Mouse (Mus musculus) limb, embryonic 13.5 days (tissue): ENCODE data around the gene Selenon. TPM values are rescaled to one million over a fixed set of nuclear protein-coding genes. Genes with fewer than 3 reads are reported as not detected.

Experiments used
- ATAC-seq: fragments of 200-750 bp; cut with Nextera tagmentation; 2 replicates; pipeline ENCODE4 v1.8.0; 2017; ENCODE audit warnings: low read depth, moderate number of reproducible peaks, moderate TSS enrichment; ENCODE audit not compliant: low FRiP score
- H3K27ac ChIP-seq: fragments of 300-500 bp; sonication (generic); 2 replicates; pipeline ENCODE4 v1.5.1; 2015; ENCODE audit warnings: inconsistent platforms, mild to moderate bottlenecking, moderate library complexity
- H3K27me3 ChIP-seq: fragments of 300-500 bp; sonication (generic); 2 replicates; pipeline ENCODE4 v1.6.1; 2015; ENCODE audit warnings: mild to moderate bottlenecking, inconsistent platforms
- H3K36me3 ChIP-seq: fragments of 300-500 bp; sonication (generic); 2 replicates; pipeline ENCODE4 v1.6.1; 2015; ENCODE audit warnings: inconsistent platforms, mild to moderate bottlenecking, moderate library complexity
- H3K4me1 ChIP-seq: fragments of 300-500 bp; sonication (generic); 2 replicates; pipeline ENCODE4 v1.6.1; 2015; ENCODE audit warnings: inconsistent platforms
- H3K4me2 ChIP-seq: fragments of 300-500 bp; sonication (generic); replicated peaks from 2 replicates; pipeline ENCODE4 v1.6.1; 2015; ENCODE audit warnings: inconsistent platforms, mild to moderate bottlenecking, moderate library complexity
- H3K4me3 ChIP-seq: fragments of 300-500 bp; sonication (generic); 2 replicates; pipeline ENCODE4 v1.5.1; 2015; ENCODE audit warnings: moderate library complexity, mild to moderate bottlenecking, inconsistent platforms
- H3K9ac ChIP-seq: fragments of 300-500 bp; sonication (generic); 2 replicates; pipeline ENCODE4 v1.6.1; 2015; ENCODE audit warnings: mild to moderate bottlenecking, inconsistent platforms
- H3K9me3 ChIP-seq: fragments of 300-500 bp; sonication (generic); 2 replicates; pipeline ENCODE4 v1.6.1; 2016; ENCODE audit warnings: inconsistent platforms
- WGBS: fragments of 180-500 bp; shearing (Covaris S2); methylation state at CpG from one replicate; pipeline ENCODE4 v1.1.7; 2015; 5-methylcytosine and 5-hydroxymethylcytosine counted together
- polyA plus RNA-seq: library from polyadenylated mRNA; unstranded; fragments of >200 nt; fragmentation: Nextera tagmentation; extraction: Ambion mirVana; gene quantifications from 2 replicates; pipeline ENCODE4 v1.2.1, GENCODE M21; 2015

Gene Selenon
- polyA plus RNA-seq, 1 experiment from 2014 or later: 15.2 TPM

DNA sequence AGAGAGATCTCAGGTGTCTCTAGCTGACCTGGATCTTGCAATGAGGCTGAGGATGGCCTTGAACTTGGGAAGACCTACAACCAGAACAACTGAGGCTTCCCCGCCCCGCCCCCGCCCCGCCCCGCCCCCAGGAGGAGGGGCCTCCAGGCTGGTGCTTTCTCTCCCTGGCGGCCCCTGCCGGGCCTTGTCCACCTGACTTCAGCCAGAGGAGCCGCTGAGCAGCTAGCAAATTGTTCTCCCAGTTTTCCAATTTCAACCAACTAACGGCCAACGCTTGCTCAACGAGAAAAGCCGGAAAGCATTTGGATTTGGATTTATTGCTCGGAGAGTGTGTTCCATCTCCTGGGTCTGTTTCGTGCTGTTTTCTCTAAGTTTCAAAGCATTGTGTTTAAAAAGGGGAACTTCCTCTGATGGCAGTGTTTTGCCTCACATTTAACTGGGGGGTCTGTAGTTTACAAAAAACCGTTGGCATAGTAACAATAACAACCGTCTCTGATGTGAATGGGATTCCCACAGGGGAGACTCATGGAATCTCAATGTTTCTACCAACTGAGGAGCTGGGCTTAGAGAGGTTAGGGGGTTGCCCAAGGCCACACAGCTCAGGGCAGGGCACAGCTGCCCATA, 5.8 kb upstream of the Selenon start:
- no peaks in the 10 kb centered on the region for H3K9me3 ChIP-seq
- H3K9ac ChIP-seq: peak overlapping the region; percentile 48; the same call in 1 of the 2 replicates
- no peak for ATAC-seq
- no peaks in the 10 kb centered on the region for H3K36me3 ChIP-seq
- peak overlapping the region; percentile 27; the same call in 1 of the 2 replicates for H3K4me2 ChIP-seq
- H3K27ac ChIP-seq: peak overlapping the region; percentile 58; the same call in 1 of the 2 replicates
- 9% methylated on average over 16 of the region's 16 CpGs for WGBS
- no peak overlapping the region for H3K4me3 ChIP-seq
- peaks cover 17% of the 10 kb centered on the region for H3K4me1 ChIP-seq
- H3K27me3 ChIP-seq: no peaks in the 10 kb centered on the region

GRCm38 (mm10) chr4:134555956-134556580, 4.1 kb upstream of the Selenon start:
- H3K9me3 ChIP-seq: no peaks in the 10 kb centered on the region
- H3K9ac ChIP-seq: no peak overlapping the region
- H3K27me3 ChIP-seq: no peaks in the 10 kb centered on the region
- no peaks in the 10 kb centered on the region for H3K36me3 ChIP-seq
- H3K4me2 ChIP-seq: no peak overlapping the region
- no peak overlapping the region for H3K27ac ChIP-seq
- WGBS: 73% methylated on average over 8 of the region's 8 CpGs
- no peak overlapping the region for H3K4me3 ChIP-seq
- H3K4me1 ChIP-seq: peaks cover 26% of the 10 kb centered on the region
- no peak for ATAC-seq

DNA sequence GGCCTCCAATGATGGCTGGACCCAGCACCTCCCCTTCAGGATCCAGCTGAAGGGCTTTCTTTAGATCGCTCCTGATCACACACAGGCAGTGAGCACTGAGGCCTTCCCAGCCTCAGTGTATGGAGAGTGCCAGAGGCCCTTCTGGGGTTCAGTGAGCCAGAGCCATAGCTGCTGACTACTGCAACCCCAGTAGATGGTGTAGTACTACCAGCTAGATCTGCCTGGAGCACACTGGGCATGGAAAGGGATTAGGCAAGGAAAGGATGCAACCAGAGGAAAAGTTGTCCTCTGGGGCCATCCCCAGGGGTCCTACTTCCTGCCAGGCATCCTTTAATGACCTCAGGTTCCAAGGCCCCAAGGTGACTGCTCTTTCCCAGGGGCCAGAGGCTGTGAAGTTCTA, 1.7 kb upstream of the Selenon start:
- Histone ChIP-seq H3K27me3 (no peaks in the 10 kb centered on the region), H3K4me1 (peaks cover 31% of the 10 kb centered on the region), H3K4me3 (no peak overlapping the region), H3K27ac (no peak overlapping the region), H3K36me3 (peaks cover 23% of the 10 kb centered on the region), H3K4me2 (no peak overlapping the region), H3K9me3 (peaks cover 12% of the 10 kb centered on the region), H3K9ac (no peak overlapping the region)
- no peak for ATAC-seq
- 79% methylated on average over 1 of the region's 1 CpGs for WGBS

DNA sequence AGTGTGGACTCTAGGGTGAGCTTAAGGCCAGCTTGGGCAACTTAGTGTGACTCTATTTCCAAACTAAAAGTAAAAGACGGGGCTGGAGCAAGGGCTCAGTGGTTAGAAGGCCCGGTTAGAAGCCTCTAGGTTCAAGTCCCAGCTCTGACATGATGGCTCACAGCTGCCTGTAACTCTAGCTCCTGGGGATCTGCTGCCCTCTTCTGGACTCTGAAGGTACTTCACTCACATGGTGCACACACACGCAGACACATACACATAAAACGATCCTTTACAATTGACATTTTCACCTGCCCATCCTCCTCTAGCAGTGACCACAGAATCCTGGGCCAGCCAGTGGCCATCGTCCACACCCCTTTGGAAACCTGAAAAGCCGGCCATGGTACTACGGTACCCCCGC, 2.1 kb downstream of the Selenon start:
- H3K4me2 ChIP-seq: no peak overlapping the region
- no peaks in the 10 kb centered on the region for H3K27me3 ChIP-seq
- ATAC-seq: no peak
- H3K4me3 ChIP-seq: no peak overlapping the region
- peaks cover 12% of the 10 kb centered on the region for H3K9me3 ChIP-seq
- peaks cover 60% of the 10 kb centered on the region for H3K36me3 ChIP-seq
- H3K9ac ChIP-seq: no peak overlapping the region
- 96% methylated on average over 8 of the region's 8 CpGs for WGBS
- no peak overlapping the region for H3K27ac ChIP-seq
- H3K4me1 ChIP-seq: peaks cover 34% of the 10 kb centered on the region

DNA sequence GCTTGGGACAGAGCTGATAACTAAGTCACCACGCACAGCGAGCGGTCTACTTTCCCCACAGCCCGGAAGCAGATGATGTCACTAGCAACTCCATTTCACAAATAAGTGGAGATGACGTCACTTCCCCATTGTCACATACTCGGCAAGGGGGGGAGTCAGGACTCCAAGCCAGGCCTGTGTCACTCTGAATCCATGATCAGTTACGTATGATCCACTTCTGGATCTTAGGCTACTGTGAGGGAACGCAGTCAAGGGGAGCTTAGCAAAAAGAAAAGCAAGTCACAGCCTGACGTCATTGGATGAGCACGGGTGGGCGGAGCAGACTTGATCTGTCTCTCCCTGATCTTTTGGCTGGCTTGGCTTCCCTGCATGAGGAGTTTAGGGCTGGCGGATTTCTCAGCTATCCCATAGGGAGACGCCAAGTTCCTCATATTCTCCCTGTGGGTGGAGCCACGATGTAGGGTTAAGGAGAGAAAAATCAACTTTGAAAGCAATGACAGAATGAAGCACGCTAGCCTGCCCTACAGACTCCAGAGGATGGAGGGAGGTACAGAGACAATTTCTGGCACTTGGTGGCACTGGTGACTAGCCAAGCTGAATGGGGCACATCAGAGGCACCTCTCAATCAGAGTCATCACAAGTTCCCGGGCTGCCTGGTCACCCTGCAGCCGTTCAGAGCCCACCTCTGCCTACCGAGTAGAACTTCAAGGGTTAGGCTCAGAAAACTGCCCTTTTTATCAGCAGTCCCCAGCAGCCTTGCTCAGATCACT, 3.6 kb downstream of the Selenon start:
- H3K4me3 ChIP-seq: no peak overlapping the region
- peaks cover 74% of the 10 kb centered on the region for H3K36me3 ChIP-seq
- peak overlapping the region; percentile 35; the same call in 1 of the 2 replicates for H3K9ac ChIP-seq
- 71% methylated on average over 18 of the region's 18 CpGs for WGBS
- H3K27ac ChIP-seq: no peak overlapping the region
- peaks cover 34% of the 10 kb centered on the region for H3K4me1 ChIP-seq
- no peaks in the 10 kb centered on the region for H3K27me3 ChIP-seq
- peaks cover 12% of the 10 kb centered on the region for H3K9me3 ChIP-seq
- H3K4me2 ChIP-seq: no peak overlapping the region
- ATAC-seq: no peak

- ATAC-seq: no peak
- H3K9me3 ChIP-seq: peaks cover 12% of the 10 kb centered on the region
- peaks cover 29% of the 10 kb centered on the region for H3K4me1 ChIP-seq
- no peaks in the 10 kb centered on the region for H3K27me3 ChIP-seq
- H3K4me3 ChIP-seq: no peak overlapping the region
- H3K36me3 ChIP-seq: peaks cover 85% of the 10 kb centered on the region
- WGBS: 59% methylated on average over 9 of the region's 9 CpGs
- H3K27ac ChIP-seq: no peak overlapping the region
- H3K4me2 ChIP-seq: no peak overlapping the region
- H3K9ac ChIP-seq: peak overlapping the region; percentile 35; the same call in 1 of the 2 replicates
These were observed 4.9 kb downstream of the Selenon start for GRCm38 (mm10) chr4:134546814-134547705.

DNA sequence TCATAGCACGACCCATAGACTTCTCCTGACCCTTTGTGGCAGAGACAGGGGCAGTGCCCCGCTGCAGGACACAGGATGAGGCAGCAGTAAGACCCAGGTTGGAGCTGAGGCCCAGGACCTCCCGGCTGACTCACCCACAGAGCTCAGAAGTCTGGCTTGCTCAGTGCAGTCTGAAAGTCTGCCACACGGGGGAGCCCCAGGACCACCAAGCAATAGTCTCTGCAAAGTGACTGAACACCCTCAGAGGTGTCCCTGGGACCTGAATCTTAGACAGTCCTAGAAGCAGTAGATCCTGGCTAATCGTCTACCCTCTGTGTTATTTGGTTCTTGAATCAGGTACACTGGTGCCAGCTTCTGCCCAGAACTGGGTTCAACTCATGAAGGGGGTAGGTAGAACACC, 8.7 kb downstream of the Selenon start:
- Histone ChIP-seq H3K4me3 (no peak overlapping the region), H3K4me1 (peaks cover 13% of the 10 kb centered on the region), H3K27me3 (no peaks in the 10 kb centered on the region), H3K9ac (0 out of 2 replicates have a peak overlapping the region, but pooled peaks have one; percentile 25), H3K36me3 (peaks cover 94% of the 10 kb centered on the region), H3K9me3 (no peaks in the 10 kb centered on the region), H3K27ac (0 out of 2 replicates have a peak overlapping the region, but pooled peaks have one; percentile 22), H3K4me2 (no peak overlapping the region)
- WGBS: 7% methylated on average over 5 of the region's 5 CpGs
- ATAC-seq: peak; percentile 64

DNA sequence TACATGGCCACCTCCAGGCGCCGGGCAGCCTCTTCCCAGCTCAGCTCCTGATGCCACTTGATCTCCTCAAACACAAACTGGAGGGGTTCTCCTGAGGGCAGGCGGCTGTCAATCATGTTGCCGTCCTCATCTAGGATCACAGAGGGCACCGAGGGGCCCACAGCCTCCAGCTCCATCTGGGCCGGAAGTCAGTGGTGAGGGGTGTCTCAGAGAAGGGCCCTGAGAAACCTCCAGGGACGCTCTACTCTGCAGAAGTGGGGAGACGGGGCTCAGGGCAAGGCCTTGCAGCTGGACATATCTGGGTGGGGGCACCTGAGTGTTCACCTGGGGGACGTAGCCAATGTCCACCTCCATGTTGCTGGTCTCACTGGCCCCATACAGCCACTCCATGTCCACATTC, 9.2 kb downstream of the Selenon start:
- H3K36me3 ChIP-seq: peaks cover 93% of the 10 kb centered on the region
- H3K4me3 ChIP-seq: no peak overlapping the region
- H3K27me3 ChIP-seq: no peaks in the 10 kb centered on the region
- peaks cover 7% of the 10 kb centered on the region for H3K4me1 ChIP-seq
- WGBS: 93% methylated on average over 9 of the region's 9 CpGs
- H3K27ac ChIP-seq: no peak overlapping the region
- H3K9me3 ChIP-seq: no peaks in the 10 kb centered on the region
- H3K4me2 ChIP-seq: no peak overlapping the region
- no peak for ATAC-seq
- H3K9ac ChIP-seq: 0 out of 2 replicates have a peak overlapping the region, but pooled peaks have one; percentile 25

GRCm38 (mm10) chr4:134538997-134539580, 12.9 kb downstream of the Selenon start:
- no peak overlapping the region for H3K4me3 ChIP-seq
- H3K36me3 ChIP-seq: peaks cover 58% of the 10 kb centered on the region
- H3K9me3 ChIP-seq: no peaks in the 10 kb centered on the region
- no peaks in the 10 kb centered on the region for H3K27me3 ChIP-seq
- peaks cover 9% of the 10 kb centered on the region for H3K4me1 ChIP-seq
- ATAC-seq: no peak
- H3K9ac ChIP-seq: no peak overlapping the region
- no peak overlapping the region for H3K27ac ChIP-seq
- H3K4me2 ChIP-seq: no peak overlapping the region
- 87% methylated on average over 10 of the region's 10 CpGs for WGBS

- Histone ChIP-seq H3K9me3 (no peaks in the 10 kb centered on the region), H3K4me3 (peak overlapping the region; percentile 96), H3K36me3 (peaks cover 40% of the 10 kb centered on the region), H3K27me3 (no peaks in the 10 kb centered on the region), H3K9ac (peak overlapping the region; percentile 66), H3K4me1 (peaks cover 30% of the 10 kb centered on the region), H3K4me2 (peak overlapping the region; percentile 98), H3K27ac (peak overlapping the region; percentile 81; the same call in 1 of the 2 replicates)
- WGBS: 16% methylated on average over 8 of the region's 8 CpGs
- ATAC-seq: no peak
These were observed 16.2 kb downstream of the Selenon start for GRCm38 (mm10) chr4:134535787-134536151.
